Mouse (Mus musculus): ENCODE results near the gene Gm10382. TPM values are rescaled to one million over a fixed set of nuclear protein-coding genes. Genes with fewer than 3 reads are reported as not detected.

The Gm10382 gene
- polyA plus RNA-seq, 1 experiment: 0.15 TPM

- 0 out of 2 replicates have a peak, but pooled peaks have one; percentile 38 for TF ChIP-seq CTCF (IDR thresholded peaks at IDR 0.05; ENCODE audit: extremely low read depth, insufficient read length, insufficient replicate concordance, low read depth, low read length)
- TF ChIP-seq POLR2A (IDR thresholded peaks at IDR 0.05; ENCODE audit: low read depth, low read length): no peak
- 2% methylated on average over 4 of the region's 4 CpGs for WGBS
Measured at GRCm38 (mm10) chr5:125368568-125368967, 20.6 kb upstream of the Gm10382 start.

GRCm38 (mm10) chr5:125370950-125371693 lies 18.0 kb upstream of the Gm10382 start:
- Histone ChIP-seq H3K27ac (ENCODE audit: insufficient read depth, low read depth, low read length) (no peak overlapping the region), H3K4me1 (ENCODE audit: control insufficient read depth, insufficient read depth, insufficient read length, low read length) (no peaks in the 10 kb centered on the region), H3K27me3 (ENCODE audit: control insufficient read depth, insufficient read depth, low read length) (no peaks in the 10 kb centered on the region), H3K36me3 (ENCODE audit: control insufficient read depth, insufficient read depth, low read length) (no peaks in the 10 kb centered on the region), H3K4me3 (ENCODE audit: low read depth, low read length) (no peak overlapping the region)
- no peak for TF ChIP-seq CTCF (IDR thresholded peaks at IDR 0.05; ENCODE audit: extremely low read depth, insufficient read length, insufficient replicate concordance, low read depth, low read length)
- TF ChIP-seq POLR2A (IDR thresholded peaks at IDR 0.05; ENCODE audit: low read depth, low read length): no peak
- 76% methylated on average over 7 of the region's 7 CpGs for WGBS

More at GRCm38 (mm10) chr5:125368568-125368967, 20.6 kb upstream of the Gm10382 start:
- Histone ChIP-seq H3K27me3 (ENCODE audit: control insufficient read depth, insufficient read depth, low read length) (no peaks in the 10 kb centered on the region), H3K4me1 (ENCODE audit: control insufficient read depth, insufficient read depth, insufficient read length, low read length) (peaks cover 7% of the 10 kb centered on the region; the same call in 1 of the 2 replicates), H3K36me3 (ENCODE audit: control insufficient read depth, insufficient read depth, low read length) (no peaks in the 10 kb centered on the region), H3K27ac (ENCODE audit: insufficient read depth, low read depth, low read length) (no peak overlapping the region), H3K4me3 (ENCODE audit: low read depth, low read length) (no peak overlapping the region)

GRCm38 (mm10) chr5:125372027-125372426 lies 17.1 kb upstream of the Gm10382 start:
- no peaks in the 10 kb centered on the region for H3K36me3 ChIP-seq (ENCODE audit: control insufficient read depth, insufficient read depth, low read length)
- 68% methylated on average over 4 of the region's 4 CpGs for WGBS
- TF ChIP-seq POLR2A (IDR thresholded peaks at IDR 0.05; ENCODE audit: low read depth, low read length): no peak
- no peak for TF ChIP-seq CTCF (IDR thresholded peaks at IDR 0.05; ENCODE audit: extremely low read depth, insufficient read length, insufficient replicate concordance, low read depth, low read length)
- no peak overlapping the region for H3K27ac ChIP-seq (ENCODE audit: insufficient read depth, low read depth, low read length)
- H3K27me3 ChIP-seq (ENCODE audit: control insufficient read depth, insufficient read depth, low read length): no peaks in the 10 kb centered on the region
- no peak overlapping the region for H3K4me3 ChIP-seq (ENCODE audit: low read depth, low read length)
- no peaks in the 10 kb centered on the region for H3K4me1 ChIP-seq (ENCODE audit: control insufficient read depth, insufficient read depth, insufficient read length, low read length)

GRCm38 (mm10) chr5:125375871-125376270 lies 13.3 kb upstream of the Gm10382 start:
- Histone ChIP-seq H3K4me3 (ENCODE audit: low read depth, low read length) (no peak overlapping the region), H3K27ac (ENCODE audit: insufficient read depth, low read depth, low read length) (no peak overlapping the region), H3K36me3 (ENCODE audit: control insufficient read depth, insufficient read depth, low read length) (no peaks in the 10 kb centered on the region), H3K4me1 (ENCODE audit: control insufficient read depth, insufficient read depth, insufficient read length, low read length) (no peaks in the 10 kb centered on the region), H3K27me3 (ENCODE audit: control insufficient read depth, insufficient read depth, low read length) (no peaks in the 10 kb centered on the region)
- WGBS: 73% methylated on average over 2 of the region's 2 CpGs
- no peak for TF ChIP-seq POLR2A (IDR thresholded peaks at IDR 0.05; ENCODE audit: low read depth, low read length)
- no peak for TF ChIP-seq CTCF (IDR thresholded peaks at IDR 0.05; ENCODE audit: extremely low read depth, insufficient read length, insufficient replicate concordance, low read depth, low read length)

- H3K27me3 ChIP-seq (ENCODE audit: control insufficient read depth, insufficient read depth, low read length): no peaks in the 10 kb centered on the region
- TF ChIP-seq POLR2A (IDR thresholded peaks at IDR 0.05; ENCODE audit: low read depth, low read length) (no peak), CTCF (IDR thresholded peaks at IDR 0.05; ENCODE audit: extremely low read depth, insufficient read length, insufficient replicate concordance, low read depth, low read length) (no peak)
- no peak overlapping the region for H3K27ac ChIP-seq (ENCODE audit: insufficient read depth, low read depth, low read length)
- no peak overlapping the region for H3K4me3 ChIP-seq (ENCODE audit: low read depth, low read length)
- no peaks in the 10 kb centered on the region for H3K36me3 ChIP-seq (ENCODE audit: control insufficient read depth, insufficient read depth, low read length)
- H3K4me1 ChIP-seq (ENCODE audit: control insufficient read depth, insufficient read depth, insufficient read length, low read length): no peaks in the 10 kb centered on the region
- WGBS: 73% methylated on average over 7 of the region's 7 CpGs
Measured at GRCm38 (mm10) chr5:125377214-125377613, 11.9 kb upstream of the Gm10382 start.

- Histone ChIP-seq H3K27me3 (ENCODE audit: control insufficient read depth, insufficient read depth, low read length) (no peaks in the 10 kb centered on the region), H3K36me3 (ENCODE audit: control insufficient read depth, insufficient read depth, low read length) (0 out of 2 replicates have a peak, but pooled peaks cover 1% of the 10 kb centered on the region), H3K4me1 (ENCODE audit: control insufficient read depth, insufficient read depth, insufficient read length, low read length) (no peaks in the 10 kb centered on the region; the same call in 1 of the 2 replicates), H3K27ac (ENCODE audit: insufficient read depth, low read depth, low read length) (no peak overlapping the region), H3K4me3 (ENCODE audit: low read depth, low read length) (no peak overlapping the region)
- TF ChIP-seq POLR2A (IDR thresholded peaks at IDR 0.05; ENCODE audit: low read depth, low read length) (no peak), CTCF (IDR thresholded peaks at IDR 0.05; ENCODE audit: extremely low read depth, insufficient read length, insufficient replicate concordance, low read depth, low read length) (no peak)
- WGBS: 73% methylated on average over 5 of the region's 5 CpGs
Measured at GRCm38 (mm10) chr5:125378919-125379318, 10.2 kb upstream of the Gm10382 start.

- Histone ChIP-seq H3K27me3 (ENCODE audit: control insufficient read depth, insufficient read depth, low read length) (no peaks in the 10 kb centered on the region), H3K27ac (ENCODE audit: insufficient read depth, low read depth, low read length) (no peak overlapping the region), H3K4me1 (ENCODE audit: control insufficient read depth, insufficient read depth, insufficient read length, low read length) (peaks cover 4% of the 10 kb centered on the region; the same call in 1 of the 2 replicates), H3K36me3 (ENCODE audit: control insufficient read depth, insufficient read depth, low read length) (peaks cover 18% of the 10 kb centered on the region), H3K4me3 (ENCODE audit: low read depth, low read length) (no peak overlapping the region)
- 62% methylated on average over 5 of the region's 5 CpGs for WGBS
- TF ChIP-seq CTCF (IDR thresholded peaks at IDR 0.05; ENCODE audit: extremely low read depth, insufficient read length, insufficient replicate concordance, low read depth, low read length): no peak
Measured at GRCm38 (mm10) chr5:125381954-125382672, 7.0 kb upstream of the Gm10382 start.
